Mouse (Mus musculus): ENCODE measurements around the gene Prss56. TPM values are rescaled to one million over a fixed set of nuclear protein-coding genes. Genes with fewer than 3 reads are reported as not detected.

Prss56 gene
- polyA plus RNA-seq, 1 experiment from 2014 or later, result 2.1 TPM

DNA sequence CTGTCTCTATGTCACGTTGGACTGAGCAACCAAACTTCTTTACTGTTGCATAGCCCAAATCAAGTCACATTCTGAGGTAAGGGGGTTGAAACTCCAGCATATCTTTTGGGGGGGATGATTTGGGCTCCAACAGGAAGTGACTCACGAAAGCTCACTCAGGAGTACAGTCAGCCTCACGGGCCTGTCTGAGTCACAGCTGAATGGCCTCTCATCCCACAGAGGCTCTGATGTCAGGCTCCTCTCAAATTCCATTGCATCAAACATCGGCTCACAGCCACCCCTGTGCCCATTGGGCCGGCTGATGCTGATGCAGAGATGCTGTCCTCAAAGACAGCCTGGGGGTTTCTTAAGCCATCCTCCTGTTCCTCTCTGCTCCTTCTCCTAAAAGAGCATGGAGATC is 2.2 kb upstream of the Prss56 start:
- no peaks in the 10 kb centered on the region for H3K36me3 ChIP-seq (ENCODE audit: control insufficient read depth, insufficient read depth, low read length)
- H3K4me1 ChIP-seq (ENCODE audit: control insufficient read depth, insufficient read depth, low read depth, low read length), result peaks cover 10% of the 10 kb centered on the region; the same call in 1 of the 2 replicates
- H3K9ac ChIP-seq (ENCODE audit: low read depth, low read length), result no peak overlapping the region
- 72% methylated on average over 5 of the region's 5 CpGs for WGBS
- H3K27me3 ChIP-seq (replicated peaks; ENCODE audit: control insufficient read depth, insufficient read depth, low read length), result peaks cover 13% of the 10 kb centered on the region
- no peak overlapping the region for H3K4me2 ChIP-seq (ENCODE audit: low read length)
- H3K9me3 ChIP-seq (ENCODE audit: control insufficient read depth, low read length), result no peaks in the 10 kb centered on the region
- no peak overlapping the region for H3K4me3 ChIP-seq (ENCODE audit: low read length)
- H3K27ac ChIP-seq (ENCODE audit: low read depth, low read length), result no peak overlapping the region
- no peak for ATAC-seq

DNA sequence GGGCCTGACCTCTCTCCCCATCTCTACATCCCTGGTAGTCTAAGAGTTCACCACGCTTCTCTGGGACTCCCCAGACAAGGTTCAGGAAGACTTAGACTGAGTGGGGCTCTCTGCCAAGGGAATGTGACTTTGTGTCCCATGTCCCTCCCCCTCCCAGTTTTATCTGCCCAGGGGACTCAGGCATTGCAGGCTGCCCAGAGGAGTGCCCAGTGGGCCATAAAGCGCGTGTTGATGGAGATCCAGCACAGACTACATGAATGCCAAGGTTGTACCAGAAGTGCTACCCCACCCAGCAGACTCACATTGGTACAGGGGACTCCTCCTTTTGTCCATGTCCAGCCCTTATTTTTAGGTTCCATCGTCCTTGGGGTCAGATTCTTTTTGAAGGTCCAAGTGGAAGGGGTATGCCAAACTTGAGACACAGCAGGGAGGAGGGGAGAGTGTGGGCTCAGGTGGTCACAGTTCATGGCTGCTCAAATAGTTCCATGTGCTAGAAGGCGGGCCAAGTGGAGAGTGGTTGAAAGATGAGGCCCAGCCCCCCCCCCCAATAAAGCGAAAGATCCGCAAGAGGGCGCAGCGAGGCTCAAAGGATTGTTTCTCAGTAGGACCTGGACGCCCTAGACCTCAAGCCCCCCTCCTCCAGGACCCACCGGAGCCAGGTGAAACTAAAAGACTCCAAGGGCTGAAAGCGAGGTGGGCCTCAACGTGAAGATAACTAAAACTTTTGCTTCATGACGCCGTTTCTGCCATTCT is 1.1 kb downstream of the Prss56 start:
- no peaks in the 10 kb centered on the region for H3K36me3 ChIP-seq (ENCODE audit: control insufficient read depth, insufficient read depth, low read length)
- peak overlapping the region; percentile 33 for H3K4me2 ChIP-seq (ENCODE audit: low read length)
- WGBS, result 31% methylated on average over 15 of the region's 15 CpGs
- ATAC-seq, result no peak
- peak overlapping the region; percentile 3; the same call in 1 of the 2 replicates for H3K4me3 ChIP-seq (ENCODE audit: low read length)
- peaks cover 24% of the 10 kb centered on the region for H3K27me3 ChIP-seq (replicated peaks; ENCODE audit: control insufficient read depth, insufficient read depth, low read length)
- H3K27ac ChIP-seq (ENCODE audit: low read depth, low read length), result no peak overlapping the region
- no peak overlapping the region for H3K9ac ChIP-seq (ENCODE audit: low read depth, low read length)
- peaks cover 18% of the 10 kb centered on the region for H3K4me1 ChIP-seq (ENCODE audit: control insufficient read depth, insufficient read depth, low read depth, low read length)
- no peaks in the 10 kb centered on the region for H3K9me3 ChIP-seq (ENCODE audit: control insufficient read depth, low read length)

DNA sequence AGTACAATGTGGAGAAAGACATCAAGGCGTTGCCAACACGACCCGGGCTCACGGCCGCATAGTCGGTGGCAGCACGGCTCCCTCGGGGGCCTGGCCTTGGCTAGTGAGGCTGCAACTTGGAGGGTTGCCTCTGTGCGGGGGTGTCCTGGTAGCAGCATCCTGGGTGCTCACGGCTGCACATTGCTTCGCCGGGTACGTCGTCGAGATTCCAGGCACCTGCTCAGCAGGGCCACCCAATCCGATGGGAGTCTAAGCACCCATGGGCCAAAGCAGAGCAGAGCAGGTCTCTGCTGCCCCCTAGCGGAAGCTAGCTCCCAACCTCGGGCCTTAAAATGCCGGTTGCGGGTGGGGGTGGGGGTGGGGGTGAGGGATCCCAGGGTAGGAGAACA is 1.6 kb downstream of the Prss56 start:
- Histone ChIP-seq H3K4me3 (ENCODE audit: low read length) (peak overlapping the region; percentile 3; the same call in 1 of the 2 replicates), H3K27me3 (replicated peaks; ENCODE audit: control insufficient read depth, insufficient read depth, low read length) (peaks cover 26% of the 10 kb centered on the region), H3K9me3 (ENCODE audit: control insufficient read depth, low read length) (no peaks in the 10 kb centered on the region), H3K4me1 (ENCODE audit: control insufficient read depth, insufficient read depth, low read depth, low read length) (peaks cover 18% of the 10 kb centered on the region), H3K36me3 (ENCODE audit: control insufficient read depth, insufficient read depth, low read length) (no peaks in the 10 kb centered on the region), H3K27ac (ENCODE audit: low read depth, low read length) (no peak overlapping the region), H3K4me2 (ENCODE audit: low read length) (peak overlapping the region; percentile 33), H3K9ac (ENCODE audit: low read depth, low read length) (no peak overlapping the region)
- WGBS, result 8% methylated on average over 20 of the region's 20 CpGs
- ATAC-seq, result no peak

DNA sequence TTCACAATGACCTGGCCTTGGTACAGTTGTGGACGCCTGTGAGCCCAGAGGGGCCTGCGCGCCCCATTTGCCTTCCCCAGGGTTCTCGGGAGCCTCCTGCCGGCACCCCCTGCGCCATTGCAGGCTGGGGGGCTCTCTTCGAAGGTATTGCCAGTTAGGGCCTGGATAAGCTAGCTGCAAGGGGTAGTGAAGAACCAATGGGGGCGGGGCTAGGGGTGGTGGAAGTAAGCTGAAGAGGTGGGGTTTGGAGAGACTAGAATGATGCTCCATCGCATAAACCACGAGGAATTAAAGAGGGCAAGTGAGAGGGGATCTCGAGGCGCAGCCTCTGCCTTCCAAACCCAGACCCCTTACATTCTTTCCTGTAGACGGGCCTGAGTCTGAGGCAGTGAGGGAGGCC is 2.4 kb downstream of the Prss56 start:
- Histone ChIP-seq H3K4me2 (ENCODE audit: low read length) (no peak overlapping the region; the same call in 1 of the 2 replicates), H3K4me1 (ENCODE audit: control insufficient read depth, insufficient read depth, low read depth, low read length) (peaks cover 18% of the 10 kb centered on the region), H3K36me3 (ENCODE audit: control insufficient read depth, insufficient read depth, low read length) (no peaks in the 10 kb centered on the region), H3K9me3 (ENCODE audit: control insufficient read depth, low read length) (no peaks in the 10 kb centered on the region), H3K27me3 (replicated peaks; ENCODE audit: control insufficient read depth, insufficient read depth, low read length) (peaks cover 26% of the 10 kb centered on the region), H3K27ac (ENCODE audit: low read depth, low read length) (no peak overlapping the region), H3K9ac (ENCODE audit: low read depth, low read length) (peak overlapping the region; percentile 17; the same call in 1 of the 2 replicates), H3K4me3 (ENCODE audit: low read length) (no peak overlapping the region)
- 15% methylated on average over 13 of the region's 13 CpGs for WGBS
- no peak for ATAC-seq

DNA sequence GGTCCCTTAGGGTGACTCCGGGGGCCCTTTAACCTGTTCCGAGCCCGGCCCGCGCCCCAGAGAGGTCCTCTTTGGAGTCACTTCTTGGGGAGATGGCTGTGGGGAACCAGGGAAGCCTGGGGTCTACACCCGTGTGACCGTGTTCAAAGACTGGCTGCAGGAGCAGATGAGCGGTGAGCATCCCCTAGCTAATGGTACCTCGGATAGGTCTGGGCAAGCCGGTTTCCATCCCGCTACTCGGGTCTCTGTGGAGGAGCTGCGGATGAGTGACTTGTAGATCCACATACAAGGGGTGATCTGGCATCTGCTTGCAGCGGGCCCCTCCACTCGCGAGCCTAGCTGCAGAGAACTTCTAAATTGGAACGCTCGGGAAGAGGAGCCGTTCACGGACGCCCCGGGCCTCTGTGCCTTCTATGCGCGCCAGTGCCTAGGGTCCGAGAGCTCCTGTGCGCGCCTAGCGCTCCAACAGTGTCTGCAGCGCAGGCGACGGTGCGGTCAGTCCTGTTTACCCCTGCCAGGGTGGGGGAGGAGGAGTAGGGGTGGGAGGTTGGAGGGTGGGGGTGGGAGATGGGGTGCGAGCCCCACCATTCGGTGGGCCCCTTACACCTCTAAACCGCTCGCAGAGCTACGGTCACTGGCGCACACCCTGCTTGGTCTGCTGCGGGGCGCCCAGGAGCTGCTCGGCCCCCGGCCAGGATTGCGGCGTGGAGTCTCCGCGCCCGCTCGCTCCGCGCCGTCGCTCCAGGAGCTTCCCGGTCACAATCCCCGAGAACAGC is 3.3 kb downstream of the Prss56 start:
- Histone ChIP-seq H3K27me3 (replicated peaks; ENCODE audit: control insufficient read depth, insufficient read depth, low read length) (peaks cover 26% of the 10 kb centered on the region), H3K27ac (ENCODE audit: low read depth, low read length) (no peak overlapping the region), H3K4me1 (ENCODE audit: control insufficient read depth, insufficient read depth, low read depth, low read length) (peaks cover 18% of the 10 kb centered on the region), H3K4me2 (ENCODE audit: low read length) (peak overlapping the region; percentile 97), H3K4me3 (ENCODE audit: low read length) (peak overlapping the region; percentile 59), H3K9me3 (ENCODE audit: control insufficient read depth, low read length) (no peaks in the 10 kb centered on the region), H3K36me3 (ENCODE audit: control insufficient read depth, insufficient read depth, low read length) (no peaks in the 10 kb centered on the region), H3K9ac (ENCODE audit: low read depth, low read length) (peak overlapping the region; percentile 67)
- ATAC-seq, result peak; percentile 73
- under 1% methylated on average over 51 of the region's 54 CpGs for WGBS

DNA sequence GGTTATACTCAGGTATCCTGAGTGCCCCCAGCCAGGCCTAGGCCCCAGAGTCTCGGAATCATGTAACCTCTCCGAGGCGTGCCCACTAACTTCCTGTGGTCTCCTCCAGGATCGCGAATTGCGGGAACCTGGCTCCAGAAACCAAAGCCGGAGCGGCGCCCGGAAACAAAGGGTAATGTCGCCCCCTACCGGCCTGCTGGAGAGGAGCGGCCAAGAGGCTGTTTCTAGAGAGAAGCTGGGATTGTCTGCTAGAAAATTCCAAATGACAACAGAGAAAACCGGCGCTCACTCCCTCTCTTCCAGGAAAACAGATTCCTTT is 3.9 kb downstream of the Prss56 start:
- Histone ChIP-seq H3K27me3 (replicated peaks; ENCODE audit: control insufficient read depth, insufficient read depth, low read length) (peaks cover 26% of the 10 kb centered on the region), H3K4me1 (ENCODE audit: control insufficient read depth, insufficient read depth, low read depth, low read length) (peaks cover 18% of the 10 kb centered on the region), H3K9me3 (ENCODE audit: control insufficient read depth, low read length) (no peaks in the 10 kb centered on the region), H3K4me2 (ENCODE audit: low read length) (peak overlapping the region; percentile 97), H3K27ac (ENCODE audit: low read depth, low read length) (no peak overlapping the region), H3K4me3 (ENCODE audit: low read length) (peak overlapping the region; percentile 59), H3K36me3 (ENCODE audit: control insufficient read depth, insufficient read depth, low read length) (no peaks in the 10 kb centered on the region), H3K9ac (ENCODE audit: low read depth, low read length) (peak overlapping the region; percentile 67)
- peak; percentile 50 for ATAC-seq
- under 1% methylated on average over 15 of the region's 15 CpGs for WGBS

DNA sequence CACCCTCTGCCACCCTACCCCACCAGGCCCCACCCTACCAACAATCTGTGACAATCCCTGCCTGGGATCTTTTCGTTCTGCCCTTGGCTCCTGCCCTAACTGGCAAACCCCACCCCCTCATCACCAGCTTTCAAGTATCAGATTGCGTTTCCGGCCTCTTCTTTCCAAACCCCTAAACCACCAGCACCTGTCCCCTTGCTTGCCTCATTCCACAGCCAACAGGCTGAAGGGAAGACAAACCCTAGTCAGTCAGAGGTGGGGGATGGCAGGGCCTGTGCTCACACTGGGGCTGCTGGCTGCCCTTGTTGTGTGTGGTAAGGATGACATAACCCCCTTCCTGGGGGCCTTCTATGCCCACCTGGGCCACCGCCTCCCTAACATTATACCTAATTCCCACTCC is 7.3 kb downstream of the Prss56 start, which contains the start of gene Chrnd:
Gene Chrnd (plus strand): TSS at position 179 of the 400 bp plus-strand sequence.
- no peaks in the 10 kb centered on the region for H3K36me3 ChIP-seq (ENCODE audit: control insufficient read depth, insufficient read depth, low read length)
- WGBS, result 37% methylated on average over 4 of the region's 4 CpGs
- no peak for ATAC-seq
- H3K27me3 ChIP-seq (replicated peaks; ENCODE audit: control insufficient read depth, insufficient read depth, low read length), result peaks cover 18% of the 10 kb centered on the region
- H3K4me3 ChIP-seq (ENCODE audit: low read length), result no peak within 1 kb of the TSS
- no peak within 1 kb of the TSS for H3K27ac ChIP-seq (ENCODE audit: low read depth, low read length)
- peaks cover 9% of the 10 kb centered on the region for H3K4me1 ChIP-seq (ENCODE audit: control insufficient read depth, insufficient read depth, low read depth, low read length)
- no peak within 1 kb of the TSS for H3K9ac ChIP-seq (ENCODE audit: low read depth, low read length)
- no peaks in the 10 kb centered on the region for H3K9me3 ChIP-seq (ENCODE audit: control insufficient read depth, low read length)
- H3K4me2 ChIP-seq (ENCODE audit: low read length), result no peak within 1 kb of the TSS

DNA sequence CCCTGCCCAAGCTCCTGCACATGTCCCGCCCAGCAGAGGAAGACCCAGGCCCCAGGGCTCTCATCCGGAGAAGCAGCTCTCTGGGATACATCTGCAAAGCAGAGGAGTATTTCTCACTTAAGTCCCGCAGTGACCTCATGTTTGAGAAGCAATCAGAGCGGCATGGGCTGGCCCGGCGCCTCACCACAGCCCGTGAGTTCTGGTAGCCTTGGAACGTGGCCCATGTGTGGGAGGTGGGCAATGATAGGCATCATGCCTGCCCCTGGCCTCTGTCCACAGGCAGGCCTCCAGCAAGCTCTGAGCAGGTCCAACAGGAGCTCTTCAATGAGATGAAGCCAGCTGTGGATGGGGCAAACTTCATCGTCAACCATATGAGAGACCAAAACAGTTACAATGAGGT is 14.2 kb downstream of the Prss56 start:
- WGBS, result 86% methylated on average over 9 of the region's 9 CpGs
- Histone ChIP-seq H3K36me3 (ENCODE audit: control insufficient read depth, insufficient read depth, low read length) (no peaks in the 10 kb centered on the region), H3K27ac (ENCODE audit: low read depth, low read length) (no peak overlapping the region), H3K4me1 (ENCODE audit: control insufficient read depth, insufficient read depth, low read depth, low read length) (no peaks in the 10 kb centered on the region), H3K4me2 (ENCODE audit: low read length) (no peak overlapping the region), H3K9me3 (ENCODE audit: control insufficient read depth, low read length) (no peaks in the 10 kb centered on the region), H3K4me3 (ENCODE audit: low read length) (no peak overlapping the region), H3K27me3 (replicated peaks; ENCODE audit: control insufficient read depth, insufficient read depth, low read length) (no peaks in the 10 kb centered on the region; the same call in 1 of the 2 replicates), H3K9ac (ENCODE audit: low read depth, low read length) (no peak overlapping the region)
- ATAC-seq, result no peak

Measured in hindbrain, embryonic 16.5 days (tissue).